Mouse (Mus musculus): ENCODE measurements around the gene 1520401A03Rik. TPM values are rescaled to one million over a fixed set of nuclear protein-coding genes. Genes with fewer than 3 reads are reported as not detected.

1520401A03Rik gene
- polyA plus RNA-seq, 1 experiment from 2014 or later = 0.04 TPM

DNA sequence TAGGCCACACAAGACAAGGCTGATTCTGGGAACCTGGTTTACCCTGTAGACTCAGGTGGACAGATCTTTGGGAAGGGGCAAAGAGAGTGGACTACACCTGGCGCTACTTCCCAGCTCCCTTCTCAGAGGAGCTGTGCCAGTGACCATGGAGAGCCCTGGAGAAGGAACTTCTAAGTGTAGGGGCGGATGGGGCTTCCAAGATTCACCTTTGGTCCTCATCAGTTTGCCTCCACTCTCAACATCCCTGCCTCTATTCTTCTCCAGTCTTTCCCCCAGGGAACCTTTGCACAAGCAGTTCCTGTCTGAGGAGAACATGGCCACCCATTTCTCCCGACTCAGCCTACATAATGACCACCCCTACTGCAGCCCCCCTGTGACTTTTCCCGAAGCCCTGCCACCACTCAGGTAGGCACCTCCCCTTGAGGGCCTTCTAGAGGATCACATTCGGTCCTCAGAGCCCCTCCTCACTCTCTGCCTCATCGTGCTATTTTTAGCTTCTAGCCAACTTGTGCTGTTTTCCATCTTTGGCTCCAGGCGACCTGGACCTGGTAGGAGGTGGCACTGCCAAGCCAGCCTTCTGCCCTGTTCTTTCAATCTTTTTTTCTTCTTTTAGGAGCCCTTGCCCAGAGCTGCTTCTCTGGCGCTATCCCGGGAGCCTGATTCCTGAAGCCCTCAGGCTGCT, 48.2 kb downstream of the 1520401A03Rik start:
- Histone ChIP-seq H3K27ac (ENCODE audit: low read depth) (no peak overlapping the region), H3K9ac (ENCODE audit: low read length) (peak overlapping the region; percentile 47), H3K27me3 (replicated peaks; ENCODE audit: control insufficient read depth, insufficient read depth, low read length) (peaks cover 18% of the 10 kb centered on the region), H3K4me3 (ENCODE audit: low read depth, low read length) (peak overlapping the region; percentile 51), H3K4me1 (replicated peaks; ENCODE audit: control insufficient read depth, insufficient read depth, low read length) (peaks cover 19% of the 10 kb centered on the region), H3K36me3 (ENCODE audit: control insufficient read depth, insufficient read depth, low read length) (peaks cover 11% of the 10 kb centered on the region), H3K9me3 (ENCODE audit: control insufficient read depth, low read length) (no peaks in the 10 kb centered on the region), H3K4me2 (ENCODE audit: low read length) (peak overlapping the region; percentile 94)
- WGBS = 31% methylated on average over 9 of the region's 9 CpGs
- DNase-seq (ENCODE audit: low spot score) = no peak
- ATAC-seq (replicated peaks; ENCODE audit: low FRiP score, low TSS enrichment, low read depth) = no peak

- Histone ChIP-seq H3K27ac (ENCODE audit: low read depth) (no peak within 1 kb of the TSS), H3K9ac (ENCODE audit: low read length) (peak within 1 kb of the TSS; percentile 47), H3K36me3 (ENCODE audit: control insufficient read depth, insufficient read depth, low read length) (peaks cover 19% of the 10 kb centered on the region), H3K9me3 (ENCODE audit: control insufficient read depth, low read length) (no peaks in the 10 kb centered on the region), H3K4me1 (replicated peaks; ENCODE audit: control insufficient read depth, insufficient read depth, low read length) (peaks cover 19% of the 10 kb centered on the region), H3K4me2 (ENCODE audit: low read length) (peak within 1 kb of the TSS; percentile 94), H3K4me3 (ENCODE audit: low read depth, low read length) (peak within 1 kb of the TSS; percentile 51), H3K27me3 (replicated peaks; ENCODE audit: control insufficient read depth, insufficient read depth, low read length) (peaks cover 9% of the 10 kb centered on the region; the same call in 1 of the 2 replicates)
- ATAC-seq (replicated peaks; ENCODE audit: low FRiP score, low TSS enrichment, low read depth) = peak; percentile 92
- WGBS = under 1% methylated on average over 45 of the region's 45 CpGs
- DNase-seq (ENCODE audit: low spot score) = peak; percentile 97
Observed at GRCm38 (mm10) chr17:23673424-23674073, 49.0 kb downstream of the 1520401A03Rik start, which contains the start of the genes Hcfc1r1 and Thoc6. Hcfc1r1 (plus strand) TSS chr17:23673596. Thoc6 (minus strand) TSS chr17:23673882.

DNA sequence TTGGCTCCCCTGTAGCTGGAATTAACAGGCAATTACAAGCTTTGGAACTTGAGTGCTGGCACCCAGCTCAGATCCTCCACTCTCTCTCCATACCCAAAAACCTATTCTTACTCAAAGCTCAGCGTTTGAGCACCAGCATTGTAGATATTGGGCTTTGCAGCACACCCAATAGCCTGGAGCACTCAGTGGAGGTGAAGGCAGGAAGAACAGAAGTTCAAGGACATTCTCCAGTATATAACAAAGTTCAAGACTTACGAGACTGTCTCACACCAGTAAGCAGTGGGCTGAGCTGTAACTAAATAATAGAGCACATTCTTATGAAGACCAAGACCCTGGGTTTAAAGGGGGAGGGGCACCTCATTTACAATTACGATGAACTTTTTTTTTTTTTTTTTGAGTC, 49.8 kb downstream of the 1520401A03Rik start:
- peaks cover 27% of the 10 kb centered on the region for H3K36me3 ChIP-seq (ENCODE audit: control insufficient read depth, insufficient read depth, low read length)
- peak overlapping the region; percentile 94 for H3K4me2 ChIP-seq (ENCODE audit: low read length)
- 67% methylated on average over 3 of the region's 3 CpGs for WGBS
- H3K4me3 ChIP-seq (ENCODE audit: low read depth, low read length) = peak overlapping the region; percentile 51
- H3K9me3 ChIP-seq (ENCODE audit: control insufficient read depth, low read length) = no peaks in the 10 kb centered on the region
- ATAC-seq (replicated peaks; ENCODE audit: low FRiP score, low TSS enrichment, low read depth) (no peak), DNase-seq (ENCODE audit: low spot score) (no peak)
- no peak overlapping the region for H3K27ac ChIP-seq (ENCODE audit: low read depth)
- H3K9ac ChIP-seq (ENCODE audit: low read length) = peak overlapping the region; percentile 4; the same call in 1 of the 2 replicates
- peaks cover 19% of the 10 kb centered on the region for H3K4me1 ChIP-seq (replicated peaks; ENCODE audit: control insufficient read depth, insufficient read depth, low read length)
- 0 out of 2 replicates have a peak, but pooled peaks cover 5% of the 10 kb centered on the region for H3K27me3 ChIP-seq (replicated peaks; ENCODE audit: control insufficient read depth, insufficient read depth, low read length)

GRCm38 (mm10) chr17:23671519-23671918, 51.1 kb downstream of the 1520401A03Rik start:
- H3K36me3 ChIP-seq (ENCODE audit: control insufficient read depth, insufficient read depth, low read length) = peaks cover 40% of the 10 kb centered on the region
- DNase-seq (ENCODE audit: low spot score) = no peak
- no peak overlapping the region for H3K4me2 ChIP-seq (ENCODE audit: low read length)
- no peak overlapping the region for H3K4me3 ChIP-seq (ENCODE audit: low read depth, low read length)
- no peaks in the 10 kb centered on the region for H3K9me3 ChIP-seq (ENCODE audit: control insufficient read depth, low read length)
- no peak overlapping the region for H3K27ac ChIP-seq (ENCODE audit: low read depth)
- whole genome bisulfite sequencing = 91% methylated on average over 3 of the region's 3 CpGs
- no peak for ATAC-seq (replicated peaks; ENCODE audit: low FRiP score, low TSS enrichment, low read depth)
- peaks cover 18% of the 10 kb centered on the region for H3K4me1 ChIP-seq (replicated peaks; ENCODE audit: control insufficient read depth, insufficient read depth, low read length)
- H3K27me3 ChIP-seq (replicated peaks; ENCODE audit: control insufficient read depth, insufficient read depth, low read length) = 0 out of 2 replicates have a peak, but pooled peaks cover 5% of the 10 kb centered on the region
- H3K9ac ChIP-seq (ENCODE audit: low read length) = no peak overlapping the region

DNA sequence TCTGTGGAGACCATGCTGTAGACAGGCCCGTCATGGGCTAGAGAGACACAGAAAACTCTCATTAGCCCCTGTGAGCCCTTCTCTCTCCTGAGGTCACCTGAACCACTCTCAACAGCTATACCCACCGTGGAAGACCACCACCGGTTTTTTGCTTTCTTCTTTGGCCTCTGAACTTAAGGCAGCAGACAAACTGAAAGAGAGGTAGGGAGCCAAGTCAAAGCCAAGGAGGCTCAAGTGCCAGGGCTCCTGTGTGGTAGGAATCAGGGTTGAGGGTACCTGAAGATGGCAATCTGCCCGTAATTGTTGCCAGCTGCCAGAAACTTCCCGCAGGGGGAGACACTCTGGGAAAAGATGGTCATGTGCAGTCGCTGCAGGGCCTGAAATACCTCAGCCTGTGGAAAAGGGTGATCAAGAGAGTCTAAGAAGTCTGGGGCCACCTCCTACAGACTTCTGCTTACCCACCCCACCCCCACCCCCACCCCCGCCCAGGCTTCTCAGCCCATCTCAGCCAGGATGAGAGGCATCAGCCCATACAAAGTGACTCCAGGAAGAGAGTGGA, 52.0 kb downstream of the 1520401A03Rik start:
- Histone ChIP-seq H3K9me3 (ENCODE audit: control insufficient read depth, low read length) (no peaks in the 10 kb centered on the region), H3K4me2 (ENCODE audit: low read length) (no peak overlapping the region), H3K9ac (ENCODE audit: low read length) (no peak overlapping the region), H3K27me3 (replicated peaks; ENCODE audit: control insufficient read depth, insufficient read depth, low read length) (0 out of 2 replicates have a peak, but pooled peaks cover 2% of the 10 kb centered on the region), H3K36me3 (ENCODE audit: control insufficient read depth, insufficient read depth, low read length) (peaks cover 45% of the 10 kb centered on the region), H3K27ac (ENCODE audit: low read depth) (no peak overlapping the region), H3K4me3 (ENCODE audit: low read depth, low read length) (no peak overlapping the region), H3K4me1 (replicated peaks; ENCODE audit: control insufficient read depth, insufficient read depth, low read length) (peaks cover 9% of the 10 kb centered on the region)
- WGBS = 93% methylated on average over 7 of the region's 7 CpGs
- no peak for DNase-seq (ENCODE audit: low spot score)
- ATAC-seq (replicated peaks; ENCODE audit: low FRiP score, low TSS enrichment, low read depth) = no peak

GRCm38 (mm10) chr17:23665511-23665910, 57.1 kb downstream of the 1520401A03Rik start:
- no peak overlapping the region for H3K9ac ChIP-seq (ENCODE audit: low read length)
- H3K4me2 ChIP-seq (ENCODE audit: low read length) = no peak overlapping the region
- ATAC-seq (replicated peaks; ENCODE audit: low FRiP score, low TSS enrichment, low read depth) (no peak), DNase-seq (ENCODE audit: low spot score) (no peak)
- no peaks in the 10 kb centered on the region; the same call in 1 of the 2 replicates for H3K4me1 ChIP-seq (replicated peaks; ENCODE audit: control insufficient read depth, insufficient read depth, low read length)
- H3K27me3 ChIP-seq (replicated peaks; ENCODE audit: control insufficient read depth, insufficient read depth, low read length) = peaks cover 20% of the 10 kb centered on the region
- no peak overlapping the region for H3K27ac ChIP-seq (ENCODE audit: low read depth)
- 80% methylated on average over 14 of the region's 14 CpGs for WGBS
- no peak overlapping the region for H3K4me3 ChIP-seq (ENCODE audit: low read depth, low read length)
- H3K36me3 ChIP-seq (ENCODE audit: control insufficient read depth, insufficient read depth, low read length) = peaks cover 43% of the 10 kb centered on the region
- no peaks in the 10 kb centered on the region for H3K9me3 ChIP-seq (ENCODE audit: control insufficient read depth, low read length)

GRCm38 (mm10) chr17:23664556-23665021, 58.0 kb downstream of the 1520401A03Rik start:
- DNase-seq (ENCODE audit: low spot score) = peak; percentile 66
- Histone ChIP-seq H3K9ac (ENCODE audit: low read length) (no peak overlapping the region), H3K4me3 (ENCODE audit: low read depth, low read length) (no peak overlapping the region), H3K4me2 (ENCODE audit: low read length) (no peak overlapping the region), H3K9me3 (ENCODE audit: control insufficient read depth, low read length) (no peaks in the 10 kb centered on the region), H3K27ac (ENCODE audit: low read depth) (no peak overlapping the region), H3K36me3 (ENCODE audit: control insufficient read depth, insufficient read depth, low read length) (peaks cover 35% of the 10 kb centered on the region), H3K27me3 (replicated peaks; ENCODE audit: control insufficient read depth, insufficient read depth, low read length) (peaks cover 29% of the 10 kb centered on the region), H3K4me1 (replicated peaks; ENCODE audit: control insufficient read depth, insufficient read depth, low read length) (no peaks in the 10 kb centered on the region; the same call in 1 of the 2 replicates)
- WGBS = 13% methylated on average over 5 of the region's 5 CpGs
- ATAC-seq (replicated peaks; ENCODE audit: low FRiP score, low TSS enrichment, low read depth) = peak; percentile 57

- Histone ChIP-seq H3K27ac (ENCODE audit: low read depth) (no peak overlapping the region), H3K4me3 (ENCODE audit: low read depth, low read length) (no peak overlapping the region), H3K9ac (ENCODE audit: low read length) (no peak overlapping the region), H3K9me3 (ENCODE audit: control insufficient read depth, low read length) (no peaks in the 10 kb centered on the region), H3K27me3 (replicated peaks; ENCODE audit: control insufficient read depth, insufficient read depth, low read length) (peaks cover 33% of the 10 kb centered on the region), H3K4me1 (replicated peaks; ENCODE audit: control insufficient read depth, insufficient read depth, low read length) (no peaks in the 10 kb centered on the region; the same call in 1 of the 2 replicates), H3K4me2 (ENCODE audit: low read length) (no peak overlapping the region), H3K36me3 (ENCODE audit: control insufficient read depth, insufficient read depth, low read length) (peaks cover 5% of the 10 kb centered on the region)
- WGBS = 3% methylated on average over 9 of the region's 9 CpGs
- ATAC-seq (replicated peaks; ENCODE audit: low FRiP score, low TSS enrichment, low read depth) (no peak), DNase-seq (ENCODE audit: low spot score) (no peak)
Observed at GRCm38 (mm10) chr17:23661526-23661925, 61.1 kb downstream of the 1520401A03Rik start.
